Mouse (Mus musculus) limb, embryonic 12.5 days (tissue): ENCODE measurements around the gene Btbd7. TPM values are rescaled to one million over a fixed set of nuclear protein-coding genes. Genes with fewer than 3 reads are reported as not detected.

Experiments used
- ATAC-seq: fragments of 200-750 bp; cut with Nextera tagmentation; 2 replicates; pipeline ENCODE4 v1.8.0; 2017; ENCODE audit warnings: low read depth, moderate TSS enrichment; ENCODE audit not compliant: insufficient number of reproducible peaks, insufficient read depth, low FRiP score, low TSS enrichment
- H3K27ac ChIP-seq: fragments of 300-500 bp; sonication (generic); 2 replicates; pipeline ENCODE4 v1.5.1; 2016; ENCODE audit warnings: mild to moderate bottlenecking, moderate library complexity
- H3K27me3 ChIP-seq: fragments of 300-500 bp; sonication (generic); 2 replicates; pipeline ENCODE4 v1.6.1; 2016; ENCODE audit warnings: mild to moderate bottlenecking, moderate library complexity
- H3K36me3 ChIP-seq: fragments of 300-500 bp; sonication (generic); 2 replicates; pipeline ENCODE4 v1.6.1; 2016; ENCODE audit warnings: mild to moderate bottlenecking, moderate library complexity
- H3K4me1 ChIP-seq: fragments of 300-500 bp; sonication (generic); replicated peaks from 2 replicates; pipeline ENCODE4 v1.6.1; 2016
- H3K4me2 ChIP-seq: fragments of 300-500 bp; sonication (generic); 2 replicates; pipeline ENCODE4 v1.6.1; 2016; ENCODE audit warnings: mild to moderate bottlenecking, moderate library complexity
- H3K4me3 ChIP-seq: fragments of 300-500 bp; sonication (generic); replicated peaks from 2 replicates; pipeline ENCODE4 v1.5.1; 2016; ENCODE audit warnings: mild to moderate bottlenecking
- H3K9ac ChIP-seq: fragments of 300-500 bp; sonication (generic); replicated peaks from 2 replicates; pipeline ENCODE4 v1.6.1; 2016; ENCODE audit warnings: mild to moderate bottlenecking, moderate library complexity
- H3K9me3 ChIP-seq: fragments of 300-500 bp; sonication (generic); 2 replicates; pipeline ENCODE4 v1.6.1; 2016; ENCODE audit warnings: mild to moderate bottlenecking, moderate library complexity
- WGBS: fragments of 180-500 bp; shearing (Covaris S2); methylation state at CpG from one replicate; pipeline ENCODE4 v1.1.7; 2016; 5-methylcytosine and 5-hydroxymethylcytosine counted together
- polyA plus RNA-seq: library from polyadenylated mRNA; unstranded; fragments of >200 nt; fragmentation: Nextera tagmentation; extraction: Ambion mirVana; gene quantifications from 2 replicates; pipeline ENCODE4 v1.2.1, GENCODE M21; 2016

Gene Btbd7
- polyA plus RNA-seq, 1 experiment from 2014 or later: 28.8 TPM

DNA sequence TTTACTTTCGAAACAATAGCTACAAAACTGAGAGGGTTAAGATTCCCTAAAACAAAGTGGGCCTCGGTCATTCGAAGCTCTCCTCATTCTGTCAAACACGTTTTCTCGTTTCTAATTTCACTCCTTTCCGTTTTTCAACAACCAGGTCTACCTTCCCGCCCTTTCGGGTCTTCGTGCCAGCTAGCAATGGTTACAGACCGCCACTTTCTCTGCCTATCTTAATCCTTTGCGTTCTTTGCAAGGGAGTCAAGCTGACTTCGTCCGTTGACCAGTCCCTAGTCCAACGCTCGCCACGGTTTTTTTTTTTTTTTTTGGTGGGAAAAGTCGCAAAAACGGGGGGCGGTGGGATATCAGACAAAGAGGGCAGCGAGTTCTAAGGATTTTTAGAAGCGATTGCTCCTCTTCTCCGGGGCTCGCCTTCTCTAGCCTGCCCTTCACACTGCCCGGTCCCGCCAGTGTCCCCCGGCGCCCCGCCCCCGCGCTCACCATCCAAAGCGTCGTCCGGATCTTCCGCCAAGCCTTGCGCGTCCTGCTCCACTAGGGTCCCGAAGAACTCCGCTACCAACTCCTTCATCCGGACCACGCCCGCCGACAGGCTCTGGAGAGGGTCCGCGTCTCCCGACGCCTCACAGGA, 121.1 kb downstream of the Btbd7 start:
- ATAC-seq: peak; percentile 77
- Histone ChIP-seq H3K4me1 (peaks cover 20% of the 10 kb centered on the region), H3K9me3 (no peaks in the 10 kb centered on the region), H3K9ac (peak overlapping the region; percentile 76), H3K4me2 (peak overlapping the region; percentile 86), H3K4me3 (peak overlapping the region; percentile 79), H3K36me3 (peaks cover 18% of the 10 kb centered on the region), H3K27me3 (no peaks in the 10 kb centered on the region), H3K27ac (peak overlapping the region; percentile 91)
- WGBS: 2% methylated on average over 46 of the region's 46 CpGs

GRCm38 (mm10) chr12:102756304-102756703, 122.0 kb downstream of the Btbd7 start:
- Histone ChIP-seq H3K27ac (no peak overlapping the region), H3K4me3 (peak overlapping the region; percentile 79), H3K4me2 (peak overlapping the region; percentile 86), H3K9me3 (no peaks in the 10 kb centered on the region), H3K36me3 (peaks cover 17% of the 10 kb centered on the region; the same call in 1 of the 2 replicates), H3K4me1 (peaks cover 20% of the 10 kb centered on the region), H3K27me3 (no peaks in the 10 kb centered on the region), H3K9ac (peak overlapping the region; percentile 76; the same call in 1 of the 2 replicates)
- ATAC-seq: no peak
- WGBS: 86% methylated on average over 7 of the region's 7 CpGs

DNA sequence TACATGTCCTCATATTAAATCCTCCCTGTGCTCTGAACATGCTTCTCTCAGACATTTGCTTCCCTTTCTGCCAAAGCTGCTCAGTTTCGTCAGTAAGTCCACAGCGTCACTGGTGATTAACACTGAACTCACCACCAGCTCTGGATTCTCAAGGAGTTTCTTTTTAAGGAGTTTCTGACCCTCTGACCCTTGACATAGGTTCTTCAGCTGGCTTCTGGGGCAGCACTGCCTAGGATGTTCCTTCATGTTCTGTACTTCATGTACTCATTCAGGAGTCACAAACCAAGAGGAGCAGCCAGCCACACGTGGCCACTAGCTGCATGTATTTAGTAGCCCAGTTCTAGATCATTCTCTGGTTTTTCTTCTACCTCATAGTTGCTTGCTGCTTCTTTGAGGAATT, 130.0 kb downstream of the Btbd7 start:
- ATAC-seq: no peak
- no peaks in the 10 kb centered on the region for H3K9me3 ChIP-seq
- H3K27me3 ChIP-seq: no peaks in the 10 kb centered on the region
- H3K9ac ChIP-seq: no peak overlapping the region
- H3K27ac ChIP-seq: no peak overlapping the region
- no peak overlapping the region for H3K4me3 ChIP-seq
- peaks cover 16% of the 10 kb centered on the region; the same call in 1 of the 2 replicates for H3K36me3 ChIP-seq
- peaks cover 11% of the 10 kb centered on the region for H3K4me1 ChIP-seq
- WGBS: 88% methylated on average over 3 of the region's 3 CpGs
- no peak overlapping the region for H3K4me2 ChIP-seq

- peak overlapping the region; percentile 84 for H3K4me2 ChIP-seq
- WGBS: 68% methylated on average over 6 of the region's 6 CpGs
- H3K27me3 ChIP-seq: no peaks in the 10 kb centered on the region
- H3K4me3 ChIP-seq: peak overlapping the region; percentile 80; the same call in 1 of the 2 replicates
- H3K9me3 ChIP-seq: no peaks in the 10 kb centered on the region
- H3K4me1 ChIP-seq: peaks cover 21% of the 10 kb centered on the region
- ATAC-seq: no peak
- H3K9ac ChIP-seq: peak overlapping the region; percentile 82; the same call in 1 of the 2 replicates
- H3K27ac ChIP-seq: no peak overlapping the region
- peaks cover 19% of the 10 kb centered on the region; the same call in 1 of the 2 replicates for H3K36me3 ChIP-seq
These were observed 133.4 kb downstream of the Btbd7 start for GRCm38 (mm10) chr12:102744839-102745238.

DNA sequence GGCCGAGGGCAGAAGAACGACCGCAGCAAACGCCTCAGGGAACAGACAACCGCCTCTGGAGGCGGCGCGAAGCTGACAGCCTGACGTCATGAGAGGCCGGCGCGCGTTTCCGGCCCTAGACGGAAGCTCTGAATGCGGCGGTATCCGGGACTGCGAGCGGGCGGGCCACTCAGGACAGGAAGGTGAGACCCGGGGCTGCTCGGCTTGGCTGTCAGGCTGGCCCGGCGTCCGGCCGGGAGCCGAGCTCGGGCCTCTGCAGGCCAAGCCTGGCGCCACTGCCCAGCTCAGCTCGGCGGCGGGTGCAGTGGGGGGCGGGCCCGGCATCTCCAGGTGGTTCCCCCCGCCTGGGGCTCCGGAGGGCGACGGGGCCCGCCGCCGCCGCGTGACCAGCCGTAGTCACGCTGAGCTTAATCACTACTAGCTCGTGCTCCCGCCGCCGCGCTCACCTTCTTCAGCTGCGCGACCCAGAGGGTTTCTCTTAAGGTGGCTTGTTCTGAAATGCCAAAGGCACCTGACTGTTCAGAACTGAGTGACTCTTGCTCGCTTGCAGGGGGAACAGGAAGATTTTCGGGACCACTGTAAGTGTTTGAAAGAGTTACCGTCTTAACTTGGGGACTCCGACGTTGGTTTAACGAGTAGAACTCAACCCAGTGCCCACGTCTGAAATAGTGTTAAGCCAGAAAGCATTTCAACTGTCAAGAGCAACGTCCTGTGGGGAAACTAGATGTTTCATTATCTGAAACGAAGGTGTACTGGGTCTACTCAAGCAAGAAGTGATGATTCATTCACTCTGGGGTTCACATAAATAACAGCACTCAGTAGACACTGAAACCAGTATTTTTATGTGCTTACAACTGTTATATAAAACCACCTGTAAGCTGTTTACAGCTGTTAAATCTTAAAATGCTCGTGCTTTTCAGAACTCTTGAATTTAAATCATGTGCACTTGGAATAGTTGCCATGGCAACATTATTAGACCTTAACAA, 134.4 kb downstream of the Btbd7 start, which contains the start of the genes Moap1 and Tmem251:
TSS of gene Moap1 (minus strand) at position 73 of the 986 bp plus-strand sequence.
TSS of gene Tmem251 (plus strand) at position 174 of the 986 bp plus-strand sequence.
- under 1% methylated on average over 63 of the region's 63 CpGs for WGBS
- peak within 1 kb of the TSS; percentile 82 for H3K9ac ChIP-seq
- H3K27ac ChIP-seq: peak within 1 kb of the TSS; percentile 90

GRCm38 (mm10) chr12:102743036-102743588, 135.2 kb downstream of the Btbd7 start:
- peak; percentile 21; the same call in 1 of the 2 replicates for ATAC-seq

More for the DNA sequence above, 134.4 kb downstream of the Btbd7 start, which contains the start of the genes Moap1 and Tmem251:
- Histone ChIP-seq H3K4me3 (peak within 1 kb of the TSS; percentile 80), H3K4me1 (peaks cover 21% of the 10 kb centered on the region), H3K9me3 (no peaks in the 10 kb centered on the region), H3K36me3 (peaks cover 14% of the 10 kb centered on the region; the same call in 1 of the 2 replicates), H3K27me3 (no peaks in the 10 kb centered on the region), H3K4me2 (peak within 1 kb of the TSS; percentile 84)
- peak; percentile 93 for ATAC-seq

GRCm38 (mm10) chr12:102742056-102742455, 136.2 kb downstream of the Btbd7 start:
- ATAC-seq: no peak
- H3K36me3 ChIP-seq: peaks cover 6% of the 10 kb centered on the region; the same call in 1 of the 2 replicates
- no peak overlapping the region for H3K4me2 ChIP-seq
- no peak overlapping the region for H3K4me3 ChIP-seq
- no peak overlapping the region for H3K27ac ChIP-seq
- no peak overlapping the region for H3K9ac ChIP-seq
- peaks cover 21% of the 10 kb centered on the region for H3K4me1 ChIP-seq
- WGBS: 84% methylated on average over 7 of the region's 7 CpGs
- H3K9me3 ChIP-seq: no peaks in the 10 kb centered on the region
- H3K27me3 ChIP-seq: no peaks in the 10 kb centered on the region

More at GRCm38 (mm10) chr12:102743036-102743588, 135.2 kb downstream of the Btbd7 start:
- WGBS: under 1% methylated on average over 33 of the region's 33 CpGs
- no peaks in the 10 kb centered on the region for H3K27me3 ChIP-seq
- peaks cover 21% of the 10 kb centered on the region for H3K4me1 ChIP-seq
- peak overlapping the region; percentile 84 for H3K4me2 ChIP-seq
- H3K9ac ChIP-seq: peak overlapping the region; percentile 82
- H3K4me3 ChIP-seq: peak overlapping the region; percentile 80
- H3K36me3 ChIP-seq: peaks cover 7% of the 10 kb centered on the region; the same call in 1 of the 2 replicates
- no peaks in the 10 kb centered on the region for H3K9me3 ChIP-seq
- H3K27ac ChIP-seq: peak overlapping the region; percentile 90

- Histone ChIP-seq H3K36me3 (peaks cover 6% of the 10 kb centered on the region; the same call in 1 of the 2 replicates), H3K27ac (no peak overlapping the region), H3K4me1 (peaks cover 21% of the 10 kb centered on the region), H3K9me3 (no peaks in the 10 kb centered on the region), H3K27me3 (no peaks in the 10 kb centered on the region), H3K4me3 (no peak overlapping the region), H3K9ac (no peak overlapping the region), H3K4me2 (no peak overlapping the region)
- WGBS: 59% methylated on average over 3 of the region's 3 CpGs
- ATAC-seq: no peak
These were observed 138.0 kb downstream of the Btbd7 start for GRCm38 (mm10) chr12:102740285-102740684.

- Histone ChIP-seq H3K4me3 (no peak overlapping the region), H3K4me1 (peaks cover 12% of the 10 kb centered on the region), H3K4me2 (no peak overlapping the region), H3K27ac (no peak overlapping the region), H3K9ac (no peak overlapping the region), H3K9me3 (no peaks in the 10 kb centered on the region), H3K36me3 (peaks cover 6% of the 10 kb centered on the region; the same call in 1 of the 2 replicates), H3K27me3 (no peaks in the 10 kb centered on the region)
- WGBS: 82% methylated on average over 5 of the region's 5 CpGs
- no peak for ATAC-seq
These were observed 139.2 kb downstream of the Btbd7 start for GRCm38 (mm10) chr12:102739096-102739495.

- no peaks in the 10 kb centered on the region for H3K9me3 ChIP-seq
- H3K27ac ChIP-seq: no peak overlapping the region
- no peaks in the 10 kb centered on the region for H3K27me3 ChIP-seq
- H3K4me3 ChIP-seq: no peak overlapping the region
- no peak for ATAC-seq
- peaks cover 22% of the 10 kb centered on the region for H3K4me1 ChIP-seq
- no peaks in the 10 kb centered on the region for H3K36me3 ChIP-seq
- H3K9ac ChIP-seq: no peak overlapping the region
- 8% methylated on average over 5 of the region's 5 CpGs for WGBS
- H3K4me2 ChIP-seq: no peak overlapping the region
These were observed 144.9 kb downstream of the Btbd7 start for GRCm38 (mm10) chr12:102733381-102733780.
